Mouse (Mus musculus) liver, embryonic 16.5 days (tissue): ENCODE measurements around the gene Narfl. TPM values are rescaled to one million over a fixed set of nuclear protein-coding genes. Genes with fewer than 3 reads are reported as not detected.

Experiments used
- ATAC-seq: fragments of 200-750 bp; cut with Nextera tagmentation; 2 replicates; pipeline ENCODE4 v1.8.0; 2017; ENCODE audit warnings: low read depth, mild to moderate bottlenecking, moderate number of reproducible peaks, moderate library complexity
- H3K27ac ChIP-seq: fragments of 300-500 bp; sonication (generic); 2 replicates; pipeline ENCODE4 v1.5.1; 2014; ENCODE audit warnings: mild to moderate bottlenecking, low read length
- H3K27me3 ChIP-seq: fragments of 300-500 bp; sonication (generic); 2 replicates; pipeline ENCODE4 v1.6.1; 2014; ENCODE audit warnings: low read depth, low read length, mixed read lengths; ENCODE audit not compliant: control insufficient read depth, insufficient read depth
- H3K36me3 ChIP-seq: fragments of 300-500 bp; sonication (generic); 2 replicates; pipeline ENCODE4 v1.6.1; 2014; ENCODE audit warnings: mild to moderate bottlenecking; ENCODE audit not compliant: control insufficient read depth, insufficient read depth
- H3K4me1 ChIP-seq: fragments of 300-500 bp; sonication (generic); 2 replicates; pipeline ENCODE4 v1.6.1; 2014; ENCODE audit warnings: low read depth, low read length, mixed read lengths; ENCODE audit not compliant: control insufficient read depth
- H3K4me2 ChIP-seq: fragments of 300-500 bp; sonication (generic); 2 replicates; pipeline ENCODE4 v1.6.1; 2014; ENCODE audit warnings: low read depth, low read length, mixed read lengths
- H3K4me3 ChIP-seq: fragments of 300-500 bp; sonication (generic); 2 replicates; pipeline ENCODE4 v1.5.1; 2014; ENCODE audit warnings: low read depth, mild to moderate bottlenecking, low read length
- H3K9ac ChIP-seq: fragments of 300-500 bp; sonication (generic); 2 replicates; pipeline ENCODE4 v1.6.1; 2014; ENCODE audit warnings: low read depth, low read length
- H3K9me3 ChIP-seq: fragments of 300-500 bp; sonication (generic); replicated peaks from 2 replicates; pipeline ENCODE4 v1.6.1; 2016; ENCODE audit warnings: low read length; ENCODE audit not compliant: control insufficient read depth
- WGBS: fragments of 180-500 bp; shearing (Covaris S2); extraction: QIAGEN DNeasy Blood & Tissue Kit; methylation state at CpG from one replicate; pipeline ENCODE4 v1.1.7; 2014; ENCODE audit not compliant: insufficient replicate concordance; 5-methylcytosine and 5-hydroxymethylcytosine counted together
- polyA plus RNA-seq: library from polyadenylated mRNA; unstranded; fragments of >200 nt; fragmentation: Nextera tagmentation; extraction: Ambion mirVana; gene quantifications from 2 replicates; pipeline ENCODE4 v1.2.1, GENCODE M21; 2015

The Narfl gene
- 12.1 and 13.8 TPM in 2 replicates for polyA plus RNA-seq

DNA sequence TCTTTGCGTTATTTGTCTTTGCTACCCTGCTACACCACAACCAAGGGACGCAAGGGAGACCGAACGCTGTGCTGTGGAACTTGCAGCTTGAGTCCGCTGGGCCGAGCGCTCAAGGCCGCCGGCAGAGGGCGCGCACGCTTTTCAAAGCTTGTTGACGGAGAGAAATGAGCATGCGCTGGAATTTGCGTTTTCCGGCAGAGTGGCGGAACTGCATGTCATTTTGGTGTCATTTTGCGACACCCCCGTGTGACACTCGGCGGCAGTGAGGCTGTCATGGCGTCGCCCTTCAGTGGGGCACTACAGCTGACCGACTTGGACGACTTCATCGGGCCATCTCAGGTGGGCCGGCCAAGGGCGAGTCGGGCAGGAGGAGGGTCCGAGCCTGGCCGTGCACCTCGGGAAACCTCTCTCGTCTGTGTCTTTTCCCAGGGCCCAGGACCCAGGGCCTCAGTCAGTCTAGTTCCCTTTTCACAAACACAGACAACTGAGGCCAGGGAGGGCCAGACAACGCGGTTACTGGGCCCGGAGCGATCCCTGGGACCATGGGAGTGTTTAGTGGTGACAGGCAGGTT, at the start of gene Narfl:
Narfl (plus strand) TSS at position 228 of the 572 bp plus-strand sequence.
- Histone ChIP-seq H3K27me3 (no peaks in the 10 kb centered on the region; the same call in 1 of the 2 replicates), H3K4me2 (peak within 1 kb of the TSS; percentile 70), H3K4me1 (peaks cover 9% of the 10 kb centered on the region), H3K4me3 (peak within 1 kb of the TSS; percentile 83), H3K36me3 (peaks cover 3% of the 10 kb centered on the region; the same call in 1 of the 2 replicates), H3K9me3 (no peaks in the 10 kb centered on the region), H3K27ac (no peak within 1 kb of the TSS), H3K9ac (peak within 1 kb of the TSS; percentile 86)
- peak; percentile 90 for ATAC-seq
- under 1% methylated on average over 37 of the region's 37 CpGs for WGBS

DNA sequence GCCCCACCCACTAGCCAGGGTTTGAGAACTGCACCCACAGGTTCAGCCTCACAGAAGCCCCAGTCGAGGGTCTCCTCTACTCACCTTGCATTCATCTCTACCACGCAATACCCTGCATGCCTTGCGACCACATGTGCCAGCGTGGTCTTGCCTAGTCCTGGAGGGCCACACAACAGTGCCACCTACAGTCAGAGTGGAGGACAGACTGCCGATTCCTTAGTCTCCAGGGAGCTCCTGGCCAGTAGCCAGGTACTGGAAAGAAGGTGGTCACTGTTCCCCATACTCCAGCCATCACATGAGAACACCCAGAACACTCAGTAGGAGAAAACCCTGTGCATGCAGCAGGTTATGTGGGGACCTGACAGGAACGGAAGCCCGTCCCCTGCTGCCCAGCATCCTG, 49.7 kb upstream of the Narfl start:
- H3K36me3 ChIP-seq, result peaks cover 22% of the 10 kb centered on the region
- peaks cover 18% of the 10 kb centered on the region for H3K4me1 ChIP-seq
- ATAC-seq, result no peak
- no peak overlapping the region for H3K27ac ChIP-seq
- H3K9me3 ChIP-seq, result no peaks in the 10 kb centered on the region
- no peak overlapping the region for H3K9ac ChIP-seq
- no peak overlapping the region for H3K4me2 ChIP-seq
- WGBS, result 71% methylated on average over 7 of the region's 7 CpGs
- no peaks in the 10 kb centered on the region for H3K27me3 ChIP-seq
- H3K4me3 ChIP-seq, result no peak overlapping the region

- Histone ChIP-seq H3K4me3 (no peak overlapping the region), H3K9ac (no peak overlapping the region), H3K4me2 (no peak overlapping the region)
Measured at GRCm38 (mm10) chr17:25725264-25725663, 48.3 kb upstream of the Narfl start.

GRCm38 (mm10) chr17:25727265-25728008, 46.1 kb upstream of the Narfl start, which contains the start of the genes Chtf18 and Rpusd1:
TSS of gene Chtf18 (minus strand) at chr17:25727419.
TSS of gene Rpusd1 (plus strand) at chr17:25727670.
- Histone ChIP-seq H3K36me3 (peaks cover 14% of the 10 kb centered on the region), H3K27me3 (no peaks in the 10 kb centered on the region), H3K4me2 (peak within 1 kb of the TSS; percentile 99), H3K9me3 (no peaks in the 10 kb centered on the region), H3K4me3 (peak within 1 kb of the TSS; percentile 84), H3K4me1 (peaks cover 18% of the 10 kb centered on the region), H3K27ac (peak within 1 kb of the TSS; percentile 57), H3K9ac (peak within 1 kb of the TSS; percentile 81)
- 2% methylated on average over 37 of the region's 37 CpGs for WGBS
- ATAC-seq, result peak; percentile 98

More at GRCm38 (mm10) chr17:25725264-25725663, 48.3 kb upstream of the Narfl start:
- peaks cover 21% of the 10 kb centered on the region for H3K36me3 ChIP-seq
- no peak overlapping the region for H3K27ac ChIP-seq
- H3K4me1 ChIP-seq, result peaks cover 18% of the 10 kb centered on the region
- H3K9me3 ChIP-seq, result no peaks in the 10 kb centered on the region
- WGBS, result 77% methylated on average over 6 of the region's 6 CpGs
- ATAC-seq, result no peak
- no peaks in the 10 kb centered on the region for H3K27me3 ChIP-seq

DNA sequence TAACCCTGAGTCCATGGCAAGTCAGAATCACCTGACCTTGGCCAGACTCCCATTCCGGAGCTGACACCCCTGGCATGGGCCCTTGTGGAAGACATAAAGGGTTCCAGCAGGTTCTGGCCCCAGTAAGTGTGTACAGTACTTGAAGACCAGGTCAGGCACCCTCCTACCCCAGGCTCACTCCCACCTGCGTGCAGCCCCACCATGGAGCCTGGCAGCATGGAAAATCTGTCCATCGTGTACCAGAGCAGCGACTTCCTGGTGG, 45.6 kb upstream of the Narfl start:
- Histone ChIP-seq H3K9me3 (no peaks in the 10 kb centered on the region), H3K4me3 (peak overlapping the region; percentile 84), H3K36me3 (peaks cover 14% of the 10 kb centered on the region), H3K9ac (peak overlapping the region; percentile 79), H3K4me2 (peak overlapping the region; percentile 85), H3K4me1 (peaks cover 18% of the 10 kb centered on the region), H3K27ac (peak overlapping the region; percentile 57), H3K27me3 (no peaks in the 10 kb centered on the region)
- ATAC-seq, result no peak
- 17% methylated on average over 4 of the region's 4 CpGs for WGBS

DNA sequence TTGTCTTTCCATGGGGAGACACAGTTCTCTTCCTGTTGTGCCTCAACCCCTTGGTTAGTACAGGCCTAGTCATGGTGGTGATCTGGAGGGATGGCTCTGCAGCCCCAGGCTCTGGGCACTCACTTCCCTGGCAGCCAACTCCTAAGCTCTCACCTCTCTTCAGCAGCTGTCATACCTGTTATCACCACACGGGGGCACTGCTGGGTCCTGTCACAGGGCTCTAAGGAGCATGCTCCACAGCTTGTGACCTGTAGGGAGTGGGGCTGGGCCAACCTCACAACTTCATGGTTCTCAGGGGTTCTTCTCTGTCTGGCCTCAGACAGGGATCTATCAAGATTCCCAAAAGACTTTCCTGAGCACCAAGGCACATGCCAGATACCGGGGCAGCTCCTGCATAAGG, 41.5 kb upstream of the Narfl start:
- Histone ChIP-seq H3K27me3 (no peaks in the 10 kb centered on the region), H3K36me3 (no peaks in the 10 kb centered on the region), H3K9ac (no peak overlapping the region), H3K9me3 (no peaks in the 10 kb centered on the region), H3K4me1 (peaks cover 9% of the 10 kb centered on the region), H3K27ac (no peak overlapping the region), H3K4me2 (no peak overlapping the region), H3K4me3 (no peak overlapping the region)
- 17% methylated on average over 2 of the region's 2 CpGs for WGBS
- no peak for ATAC-seq

DNA sequence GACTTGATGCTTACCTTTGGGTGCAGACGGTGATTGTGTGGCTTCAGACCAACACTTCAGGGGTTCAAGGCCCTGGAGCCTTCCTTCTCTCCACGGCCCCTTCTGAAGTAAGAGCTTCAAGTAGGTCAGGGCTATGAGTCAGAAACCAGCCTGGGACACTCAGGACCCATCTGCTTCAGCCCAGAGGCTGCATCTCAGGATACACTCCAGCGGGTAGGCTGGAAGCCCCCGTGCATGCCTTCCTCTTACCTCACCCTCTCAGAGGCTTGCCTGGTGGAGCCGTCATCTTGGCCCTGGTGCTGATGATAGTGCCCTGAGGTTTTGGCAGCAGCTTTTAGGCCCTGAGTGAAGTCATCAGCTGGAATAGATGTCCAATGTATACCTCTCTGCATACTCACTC, 38.3 kb upstream of the Narfl start:
- 55% methylated on average over 5 of the region's 5 CpGs for WGBS
- Histone ChIP-seq H3K4me2 (no peak overlapping the region), H3K4me3 (no peak overlapping the region), H3K27me3 (no peaks in the 10 kb centered on the region; the same call in 1 of the 2 replicates), H3K4me1 (no peaks in the 10 kb centered on the region), H3K36me3 (no peaks in the 10 kb centered on the region), H3K9ac (no peak overlapping the region), H3K27ac (no peak overlapping the region), H3K9me3 (no peaks in the 10 kb centered on the region)
- no peak for ATAC-seq

DNA sequence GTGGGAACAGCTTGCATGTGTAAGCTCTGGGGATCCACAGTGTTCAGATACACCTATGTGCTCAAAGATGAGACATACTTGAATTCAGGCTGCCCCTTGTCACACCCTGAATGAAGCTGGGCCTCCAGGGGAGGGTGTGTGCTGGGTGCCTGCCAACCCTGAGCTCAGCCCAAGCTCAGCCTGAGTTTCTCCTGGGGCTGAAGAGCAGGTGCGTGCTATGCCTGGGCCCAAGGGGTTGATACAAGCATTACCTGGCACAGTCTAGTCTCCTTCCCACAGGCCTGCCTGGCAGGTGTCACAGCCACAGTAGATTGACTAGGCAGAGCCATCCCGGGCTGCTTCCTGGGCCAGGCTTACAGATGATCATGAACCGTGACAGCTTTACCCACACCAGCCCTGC, 37.8 kb upstream of the Narfl start, which contains the start of gene Mslnl:
Mslnl (plus strand) TSS at position 298 of the 400 bp plus-strand sequence.
- no peaks in the 10 kb centered on the region for H3K36me3 ChIP-seq
- no peak for ATAC-seq
- no peaks in the 10 kb centered on the region for H3K4me1 ChIP-seq
- H3K27ac ChIP-seq, result no peak within 1 kb of the TSS
- no peaks in the 10 kb centered on the region; the same call in 1 of the 2 replicates for H3K27me3 ChIP-seq
- H3K4me3 ChIP-seq, result no peak within 1 kb of the TSS
- WGBS, result 66% methylated on average over 3 of the region's 3 CpGs
- no peak within 1 kb of the TSS for H3K4me2 ChIP-seq
- no peak within 1 kb of the TSS for H3K9ac ChIP-seq
- H3K9me3 ChIP-seq, result no peaks in the 10 kb centered on the region

DNA sequence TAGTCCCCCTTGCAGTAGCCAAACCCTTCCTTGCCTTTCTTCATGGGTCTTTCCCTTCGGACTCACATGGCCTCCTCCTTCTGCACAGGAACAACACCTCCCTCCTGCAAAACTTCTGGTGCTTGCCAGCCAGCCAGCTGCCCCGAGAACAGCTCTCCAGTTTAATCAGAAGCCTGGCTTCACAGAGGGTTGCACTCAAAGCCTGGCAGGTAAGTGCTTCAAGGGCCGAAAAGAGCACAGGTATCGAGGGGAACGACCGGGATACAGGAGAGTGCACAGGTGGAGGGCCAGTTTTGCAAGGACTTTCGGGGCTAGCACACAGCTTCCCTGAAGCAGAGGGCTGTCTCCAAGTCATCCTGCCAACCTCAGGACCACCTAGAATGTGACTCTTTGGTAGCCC, 34.7 kb upstream of the Narfl start:
- Histone ChIP-seq H3K9me3 (no peaks in the 10 kb centered on the region), H3K4me2 (no peak overlapping the region), H3K9ac (no peak overlapping the region), H3K4me3 (no peak overlapping the region), H3K27ac (no peak overlapping the region), H3K4me1 (no peaks in the 10 kb centered on the region), H3K27me3 (no peaks in the 10 kb centered on the region; the same call in 1 of the 2 replicates), H3K36me3 (no peaks in the 10 kb centered on the region)
- ATAC-seq, result no peak
- WGBS, result 58% methylated on average over 7 of the region's 7 CpGs
